Mouse (Mus musculus): ENCODE measurements around the gene Bola2. TPM values are rescaled to one million over a fixed set of nuclear protein-coding genes. Genes with fewer than 3 reads are reported as not detected.
A peak's percentile ranks its signal among the peaks of the same experiment; 100 is the strongest.

The Bola2 gene
- polyA plus RNA-seq, 1 experiment from 2014 or later, result 160 TPM

DNA sequence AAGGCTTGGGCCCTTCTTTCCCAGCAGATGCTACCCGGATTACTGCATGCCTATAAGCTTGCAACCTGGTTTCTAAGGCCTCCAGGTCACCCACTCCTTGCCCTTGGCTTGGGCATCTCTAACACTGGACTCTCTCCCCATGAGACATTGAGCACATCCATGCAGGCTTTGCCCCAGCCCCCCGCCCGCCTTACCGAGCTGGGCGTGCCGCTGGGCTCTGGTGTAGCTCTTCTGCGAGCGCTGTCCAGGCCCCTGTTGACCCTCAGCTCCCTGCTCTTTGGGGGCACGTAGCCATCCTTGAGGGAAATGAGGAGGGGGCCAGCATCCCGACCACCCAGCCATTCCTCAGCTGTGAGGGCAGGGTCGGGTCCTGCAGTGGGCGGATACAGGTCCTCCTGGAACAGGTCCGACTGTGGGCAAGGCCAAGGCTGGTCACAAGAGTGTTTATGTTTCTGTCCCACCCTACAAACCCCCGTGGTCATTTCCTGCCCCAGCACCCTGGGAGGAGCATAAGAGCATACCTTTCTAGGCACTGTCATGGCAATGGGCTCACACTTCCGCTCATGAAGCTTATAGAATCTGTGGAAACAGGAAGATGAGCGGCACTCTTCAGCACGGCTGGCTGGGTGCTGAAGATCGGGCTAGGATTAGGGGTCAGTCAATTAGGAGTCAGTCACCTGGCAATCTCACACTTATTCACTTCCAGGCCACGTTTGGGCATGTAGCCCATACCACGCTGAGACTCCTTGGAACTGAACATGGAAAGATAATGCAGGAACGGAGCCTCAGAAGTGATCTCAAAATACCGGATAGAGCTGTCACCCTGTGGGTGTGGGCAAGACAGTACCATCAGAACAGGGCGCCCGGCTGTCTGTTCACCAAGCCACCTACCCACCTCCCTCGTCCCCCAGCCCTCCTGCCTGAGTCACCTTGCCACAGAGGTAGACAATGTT, 5.1 kb downstream of the Bola2 start:
- WGBS, result 85% methylated on average over 25 of the region's 25 CpGs
- ATAC-seq (ENCODE audit: insufficient number of reproducible peaks, low FRiP score, low TSS enrichment, low read depth) (no peak), DNase-seq (ENCODE audit: low spot score) (no peak)
- Histone ChIP-seq H3K4me2 (ENCODE audit: low read depth, severe bottlenecking) (no peak overlapping the region; the same call in 1 of the 2 replicates), H3K27me3 (ENCODE audit: control insufficient read depth, insufficient read depth, low read length) (peaks cover 5% of the 10 kb centered on the region; the same call in 1 of the 2 replicates), H3K4me1 (ENCODE audit: control insufficient read depth, insufficient read depth, low read length) (peaks cover 14% of the 10 kb centered on the region), H3K36me3 (ENCODE audit: control insufficient read depth, insufficient read depth, low read length) (0 out of 2 replicates have a peak, but pooled peaks cover 2% of the 10 kb centered on the region), H3K27ac (replicated peaks; ENCODE audit: low read depth, low read length) (no peak overlapping the region), H3K9me3 (ENCODE audit: control insufficient read depth, low read length) (no peaks in the 10 kb centered on the region), H3K4me3 (ENCODE audit: low read depth, low read length) (no peak overlapping the region), H3K9ac (ENCODE audit: low read length) (no peak overlapping the region)

DNA sequence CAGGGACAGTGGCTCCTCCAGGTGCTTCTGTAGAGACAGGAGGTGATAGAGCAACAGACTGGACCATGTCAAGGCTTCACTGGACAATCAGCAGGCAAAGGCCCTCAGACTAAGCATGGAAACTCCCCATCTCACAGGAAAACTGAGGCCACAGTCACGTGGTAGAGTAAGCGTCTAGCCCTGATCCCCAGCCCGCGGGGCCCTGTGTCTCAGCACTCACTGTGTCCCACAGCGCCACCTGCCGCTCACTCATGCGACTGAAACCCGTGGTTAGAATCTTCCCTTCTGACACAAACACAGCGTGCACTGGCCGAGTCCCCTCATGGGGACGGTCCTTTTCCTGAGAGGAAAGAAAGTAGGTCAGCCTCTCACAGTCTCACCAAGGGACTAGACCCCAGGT, 5.9 kb downstream of the Bola2 start:
- DNase-seq (ENCODE audit: low spot score) (peak; percentile 93), ATAC-seq (ENCODE audit: insufficient number of reproducible peaks, low FRiP score, low TSS enrichment, low read depth) (0 out of 2 replicates have a peak, but pooled peaks have one; percentile 40)
- 3% methylated on average over 11 of the region's 11 CpGs for WGBS
- no peak overlapping the region for H3K4me3 ChIP-seq (ENCODE audit: low read depth, low read length)
- no peak overlapping the region for H3K4me2 ChIP-seq (ENCODE audit: low read depth, severe bottlenecking)
- no peak overlapping the region for H3K27ac ChIP-seq (replicated peaks; ENCODE audit: low read depth, low read length)
- peaks cover 5% of the 10 kb centered on the region; the same call in 1 of the 2 replicates for H3K27me3 ChIP-seq (ENCODE audit: control insufficient read depth, insufficient read depth, low read length)
- H3K36me3 ChIP-seq (ENCODE audit: control insufficient read depth, insufficient read depth, low read length), result 0 out of 2 replicates have a peak, but pooled peaks cover 2% of the 10 kb centered on the region
- no peak overlapping the region for H3K9ac ChIP-seq (ENCODE audit: low read length)
- peaks cover 14% of the 10 kb centered on the region for H3K4me1 ChIP-seq (ENCODE audit: control insufficient read depth, insufficient read depth, low read length)
- no peaks in the 10 kb centered on the region for H3K9me3 ChIP-seq (ENCODE audit: control insufficient read depth, low read length)

DNA sequence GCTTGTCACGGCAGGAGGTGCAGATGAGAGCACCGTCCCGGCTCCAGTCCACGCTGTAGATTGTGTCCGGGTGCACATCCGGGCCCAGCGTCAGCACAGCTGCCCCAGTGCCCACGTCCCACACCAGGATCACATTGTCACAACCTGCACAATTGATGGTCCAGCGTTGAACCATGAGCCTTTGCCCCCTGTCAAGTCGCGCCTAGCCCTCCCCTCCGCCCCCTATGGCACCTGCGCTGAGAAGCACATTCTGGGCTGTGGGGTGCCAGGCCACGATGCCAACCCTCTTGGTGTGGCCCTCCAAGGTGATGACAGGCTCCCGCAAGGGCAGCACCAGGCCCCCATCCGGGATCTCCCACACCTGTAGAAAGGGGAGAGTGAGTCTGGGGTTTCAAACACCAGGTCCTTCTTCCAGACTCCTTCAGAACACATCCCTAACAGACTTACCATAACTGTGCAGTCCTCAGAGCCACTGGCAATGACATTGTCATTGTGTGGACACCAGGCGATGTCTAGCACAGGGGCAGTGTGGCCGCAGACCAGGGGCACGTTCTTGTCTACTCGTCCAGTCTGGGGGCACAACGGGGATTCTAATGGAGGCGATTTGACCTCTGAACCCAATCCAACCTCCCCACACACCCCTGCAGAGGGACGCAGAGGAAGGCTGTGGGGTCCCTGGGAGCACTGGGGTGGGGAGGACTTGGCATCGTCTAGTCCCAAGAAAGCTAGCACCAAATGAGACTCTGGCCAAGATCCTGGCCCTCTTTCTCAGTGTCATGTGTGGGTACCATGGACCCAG, 6.6 kb downstream of the Bola2 start:
- no peak overlapping the region for H3K9ac ChIP-seq (ENCODE audit: low read length)
- H3K9me3 ChIP-seq (ENCODE audit: control insufficient read depth, low read length), result no peaks in the 10 kb centered on the region
- 0 out of 2 replicates have a peak, but pooled peaks cover 2% of the 10 kb centered on the region for H3K36me3 ChIP-seq (ENCODE audit: control insufficient read depth, insufficient read depth, low read length)
- peaks cover 9% of the 10 kb centered on the region for H3K4me1 ChIP-seq (ENCODE audit: control insufficient read depth, insufficient read depth, low read length)
- H3K4me2 ChIP-seq (ENCODE audit: low read depth, severe bottlenecking), result no peak overlapping the region
- 57% methylated on average over 24 of the region's 24 CpGs for WGBS
- H3K27ac ChIP-seq (replicated peaks; ENCODE audit: low read depth, low read length), result no peak overlapping the region
- H3K4me3 ChIP-seq (ENCODE audit: low read depth, low read length), result no peak overlapping the region
- no peak for DNase-seq (ENCODE audit: low spot score)
- ATAC-seq (ENCODE audit: insufficient number of reproducible peaks, low FRiP score, low TSS enrichment, low read depth), result no peak
- H3K27me3 ChIP-seq (ENCODE audit: control insufficient read depth, insufficient read depth, low read length), result peaks cover 5% of the 10 kb centered on the region; the same call in 1 of the 2 replicates

DNA sequence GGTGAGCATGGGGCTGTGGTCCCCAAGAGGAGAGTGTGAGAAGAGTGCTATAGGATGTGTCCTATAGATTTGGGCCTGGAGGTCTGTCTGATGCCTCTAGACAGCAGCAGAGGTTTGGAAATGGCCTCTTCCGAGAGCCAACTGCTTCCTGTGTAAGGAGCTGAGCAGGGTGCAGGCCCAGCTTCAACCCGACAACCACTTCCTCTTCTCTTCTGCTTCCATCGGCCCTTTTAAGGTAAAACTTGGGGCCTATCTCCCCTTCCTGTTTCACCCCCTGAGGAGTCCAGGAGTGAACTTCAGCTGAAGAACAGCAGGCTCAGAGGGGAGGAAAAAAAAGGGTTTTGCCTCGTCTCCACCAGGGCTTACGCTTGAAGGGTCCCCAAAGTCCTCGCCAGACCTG, 7.2 kb downstream of the Bola2 start:
- H3K9ac ChIP-seq (ENCODE audit: low read length), result no peak overlapping the region
- DNase-seq (ENCODE audit: low spot score) (no peak), ATAC-seq (ENCODE audit: insufficient number of reproducible peaks, low FRiP score, low TSS enrichment, low read depth) (no peak)
- no peak overlapping the region for H3K27ac ChIP-seq (replicated peaks; ENCODE audit: low read depth, low read length)
- H3K27me3 ChIP-seq (ENCODE audit: control insufficient read depth, insufficient read depth, low read length), result peaks cover 5% of the 10 kb centered on the region; the same call in 1 of the 2 replicates
- H3K9me3 ChIP-seq (ENCODE audit: control insufficient read depth, low read length), result no peaks in the 10 kb centered on the region
- H3K4me3 ChIP-seq (ENCODE audit: low read depth, low read length), result no peak overlapping the region
- 80% methylated on average over 6 of the region's 6 CpGs for WGBS
- H3K36me3 ChIP-seq (ENCODE audit: control insufficient read depth, insufficient read depth, low read length), result 0 out of 2 replicates have a peak, but pooled peaks cover 2% of the 10 kb centered on the region
- no peak overlapping the region for H3K4me2 ChIP-seq (ENCODE audit: low read depth, severe bottlenecking)
- H3K4me1 ChIP-seq (ENCODE audit: control insufficient read depth, insufficient read depth, low read length), result peaks cover 8% of the 10 kb centered on the region

DNA sequence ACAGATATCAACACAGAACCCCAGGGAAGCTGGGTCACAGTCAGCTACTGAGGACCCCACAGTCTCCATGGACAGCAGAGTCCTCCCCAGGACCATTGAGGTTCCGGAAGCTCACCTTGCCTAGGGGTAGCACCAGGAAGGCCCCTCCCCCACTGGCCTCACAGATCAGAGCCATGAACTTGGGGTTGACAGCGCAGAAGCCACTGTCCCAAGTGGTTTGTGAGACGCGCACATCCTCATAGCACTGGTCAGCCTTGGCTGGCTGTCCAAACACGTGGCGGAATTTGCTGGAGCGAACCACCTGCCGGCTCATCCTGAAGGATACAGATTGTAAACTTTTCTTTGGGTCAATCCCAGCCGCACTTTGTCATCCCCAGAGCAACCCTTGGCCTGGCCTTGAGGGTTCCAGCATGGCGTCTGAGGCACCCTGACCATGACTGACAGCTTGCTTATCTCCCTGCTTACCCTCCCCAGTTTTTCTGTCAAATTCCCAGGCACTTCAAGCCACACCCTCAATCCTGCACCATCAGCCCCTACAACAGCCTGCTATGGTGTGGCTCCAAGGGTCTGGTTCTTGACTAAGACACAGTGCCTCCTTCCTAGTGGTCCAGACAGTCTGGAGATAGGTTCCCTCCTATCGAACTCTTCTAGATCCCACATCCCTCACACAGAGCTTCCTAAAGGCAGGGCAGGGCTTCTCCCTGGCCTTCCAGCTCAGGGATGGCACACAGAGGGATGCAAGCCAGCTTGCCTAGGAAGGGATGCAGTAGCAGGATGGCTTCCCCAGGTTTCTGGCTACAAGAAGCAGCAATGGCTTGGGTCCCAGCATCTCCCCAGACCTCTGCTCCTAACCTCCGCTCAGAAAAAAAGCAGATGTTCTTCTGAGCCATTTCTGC, 7.9 kb downstream of the Bola2 start:
- Histone ChIP-seq H3K4me3 (ENCODE audit: low read depth, low read length) (no peak overlapping the region), H3K27ac (replicated peaks; ENCODE audit: low read depth, low read length) (no peak overlapping the region), H3K9ac (ENCODE audit: low read length) (peak overlapping the region; percentile 34; the same call in 1 of the 2 replicates), H3K4me1 (ENCODE audit: control insufficient read depth, insufficient read depth, low read length) (peaks cover 8% of the 10 kb centered on the region), H3K9me3 (ENCODE audit: control insufficient read depth, low read length) (no peaks in the 10 kb centered on the region), H3K4me2 (ENCODE audit: low read depth, severe bottlenecking) (peak overlapping the region; percentile 99; the same call in 1 of the 2 replicates), H3K36me3 (ENCODE audit: control insufficient read depth, insufficient read depth, low read length) (no peaks in the 10 kb centered on the region), H3K27me3 (ENCODE audit: control insufficient read depth, insufficient read depth, low read length) (peaks cover 5% of the 10 kb centered on the region; the same call in 1 of the 2 replicates)
- DNase-seq (ENCODE audit: low spot score) (no peak), ATAC-seq (ENCODE audit: insufficient number of reproducible peaks, low FRiP score, low TSS enrichment, low read depth) (no peak)
- 80% methylated on average over 12 of the region's 12 CpGs for WGBS

DNA sequence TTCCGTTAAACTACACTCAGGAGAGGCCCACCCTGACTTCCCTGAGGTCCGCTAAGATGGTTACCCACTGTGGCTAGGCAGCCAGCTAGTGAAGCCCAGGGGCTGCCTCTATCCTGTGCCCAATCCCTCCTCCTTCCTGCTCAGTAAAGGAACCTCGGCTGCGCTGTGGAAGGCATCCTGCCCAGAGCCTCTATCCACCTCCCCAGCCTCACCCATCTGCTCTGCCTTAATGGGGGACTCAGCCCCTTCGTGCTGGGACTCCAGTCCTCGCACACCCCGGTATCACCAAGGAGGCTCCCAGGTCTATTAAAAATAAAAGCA, 8.5 kb downstream of the Bola2 start:
- Histone ChIP-seq H3K4me2 (ENCODE audit: low read depth, severe bottlenecking) (peak overlapping the region; percentile 99), H3K9ac (ENCODE audit: low read length) (peak overlapping the region; percentile 34), H3K4me3 (ENCODE audit: low read depth, low read length) (peak overlapping the region; percentile 62; the same call in 1 of the 2 replicates), H3K4me1 (ENCODE audit: control insufficient read depth, insufficient read depth, low read length) (peaks cover 8% of the 10 kb centered on the region), H3K9me3 (ENCODE audit: control insufficient read depth, low read length) (no peaks in the 10 kb centered on the region), H3K27ac (replicated peaks; ENCODE audit: low read depth, low read length) (no peak overlapping the region), H3K36me3 (ENCODE audit: control insufficient read depth, insufficient read depth, low read length) (no peaks in the 10 kb centered on the region), H3K27me3 (ENCODE audit: control insufficient read depth, insufficient read depth, low read length) (peaks cover 5% of the 10 kb centered on the region; the same call in 1 of the 2 replicates)
- ATAC-seq (ENCODE audit: insufficient number of reproducible peaks, low FRiP score, low TSS enrichment, low read depth) (no peak), DNase-seq (ENCODE audit: low spot score) (no peak)
- WGBS, result 15% methylated on average over 7 of the region's 7 CpGs

DNA sequence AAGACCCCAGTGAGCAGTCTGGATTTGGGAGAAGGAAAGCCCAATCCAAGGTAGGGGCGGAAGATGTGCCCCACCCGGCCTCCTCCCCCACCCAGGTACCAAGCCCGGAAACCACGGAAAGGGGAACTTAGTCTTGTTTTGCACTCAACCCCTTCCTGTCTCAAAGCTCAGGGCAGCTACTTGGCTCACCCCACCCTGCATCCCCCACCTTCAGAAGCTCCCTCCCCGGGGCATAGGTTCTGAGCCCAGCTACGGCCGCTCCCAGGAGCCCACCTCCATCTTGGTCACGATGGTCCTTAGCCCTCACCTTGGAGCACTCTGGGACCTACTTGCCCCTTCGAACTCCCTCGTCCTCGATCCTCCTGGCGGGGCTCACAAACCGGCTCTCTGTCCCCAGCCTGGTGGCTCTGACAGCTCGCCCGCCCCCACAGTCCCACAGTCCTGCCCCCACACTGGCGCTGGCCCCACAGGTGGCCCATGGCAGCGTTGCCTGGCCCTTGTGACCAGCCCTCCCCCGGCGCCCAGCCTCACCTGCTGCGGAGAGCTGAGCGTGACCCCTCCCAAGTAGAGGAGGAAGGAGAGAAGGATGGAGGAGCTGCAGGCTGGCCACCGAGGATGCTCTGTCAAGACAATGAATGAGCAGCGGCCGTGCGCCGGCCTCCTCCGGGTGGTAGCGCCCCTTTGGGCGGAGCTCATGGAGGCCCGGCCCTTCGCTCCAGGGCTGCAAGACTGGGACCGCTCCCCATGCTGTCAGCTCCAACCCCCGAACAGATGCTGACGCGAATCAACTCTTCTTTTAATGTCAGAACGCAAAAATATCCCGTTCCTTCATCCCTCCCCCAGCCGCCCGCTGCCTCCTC, 9.2 kb downstream of the Bola2 start:
- H3K27me3 ChIP-seq (ENCODE audit: control insufficient read depth, insufficient read depth, low read length), result peaks cover 5% of the 10 kb centered on the region; the same call in 1 of the 2 replicates
- peak overlapping the region; percentile 65 for H3K9ac ChIP-seq (ENCODE audit: low read length)
- H3K36me3 ChIP-seq (ENCODE audit: control insufficient read depth, insufficient read depth, low read length), result no peaks in the 10 kb centered on the region
- H3K9me3 ChIP-seq (ENCODE audit: control insufficient read depth, low read length), result no peaks in the 10 kb centered on the region; the same call in 1 of the 2 replicates
- peak overlapping the region; percentile 99 for H3K4me2 ChIP-seq (ENCODE audit: low read depth, severe bottlenecking)
- H3K4me1 ChIP-seq (ENCODE audit: control insufficient read depth, insufficient read depth, low read length), result peaks cover 8% of the 10 kb centered on the region
- 3% methylated on average over 38 of the region's 39 CpGs for WGBS
- DNase-seq (ENCODE audit: low spot score) (peak; percentile 77), ATAC-seq (ENCODE audit: insufficient number of reproducible peaks, low FRiP score, low TSS enrichment, low read depth) (no peak; the same call in 1 of the 2 replicates)
- H3K4me3 ChIP-seq (ENCODE audit: low read depth, low read length), result peak overlapping the region; percentile 62
- no peak overlapping the region for H3K27ac ChIP-seq (replicated peaks; ENCODE audit: low read depth, low read length)
